Mouse (Mus musculus): ENCODE results near the gene Agps.

DNA sequence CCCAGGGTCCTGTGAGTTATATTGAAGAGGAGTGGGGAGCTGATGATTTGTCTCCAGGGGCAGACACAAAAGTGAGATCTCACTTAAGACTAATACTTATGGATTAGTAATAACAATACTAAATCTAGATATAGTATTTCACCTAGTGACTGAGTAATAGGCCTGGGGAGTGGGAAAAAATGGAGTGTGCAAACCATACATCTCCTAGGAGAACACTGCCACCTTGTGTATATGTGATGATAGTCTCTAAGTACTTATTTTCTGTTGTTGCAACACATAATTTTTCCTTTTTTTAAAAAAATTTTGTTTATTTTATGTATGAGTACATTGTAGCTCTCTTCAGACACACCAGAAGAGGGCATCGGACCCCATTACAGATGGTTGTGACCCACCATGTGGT lies 15.7 kb downstream of the Agps start:
- TF ChIP-seq POLR2A (IDR thresholded peaks at IDR 0.05; ENCODE audit: extremely low read depth, insufficient read depth, low read length) (no peak), CTCF (IDR thresholded peaks at IDR 0.05; ENCODE audit: extremely low read depth, insufficient read depth, low read length) (no peak)

All from cortical plate, adult 2 months (tissue).